Mouse (Mus musculus) ovary, postnatal 14 days (tissue): ENCODE data around the gene Stra8.

Source experiments
- DNase-seq: peaks from one replicate; pipeline ENCODE4 v3.0.0; 2022; ENCODE audit warnings: low spot score

Stra8 gene

GRCm38 (mm10) chr6:34942446-34942845, 22.5 kb downstream of the Stra8 start:
- no peak for DNase-seq

- DNase-seq, result no peak
Measured at GRCm38 (mm10) chr6:34943499-34943898, 23.5 kb downstream of the Stra8 start.

- DNase-seq, result no peak
Measured at GRCm38 (mm10) chr6:34946486-34947079, 26.6 kb downstream of the Stra8 start.

- no peak for DNase-seq
Measured at GRCm38 (mm10) chr6:34948461-34948860, 28.5 kb downstream of the Stra8 start.

GRCm38 (mm10) chr6:34951518-34951917, 31.6 kb downstream of the Stra8 start:
- no peak for DNase-seq

GRCm38 (mm10) chr6:34951956-34952667, 32.1 kb downstream of the Stra8 start:
- no peak for DNase-seq

- no peak for DNase-seq
Measured at GRCm38 (mm10) chr6:34954926-34955861, 35.2 kb downstream of the Stra8 start.

GRCm38 (mm10) chr6:34955862-34956241, 35.9 kb downstream of the Stra8 start:
- no peak for DNase-seq

GRCm38 (mm10) chr6:34959131-34959530, 39.2 kb downstream of the Stra8 start:
- DNase-seq, result no peak

GRCm38 (mm10) chr6:34964550-34964949, 44.6 kb downstream of the Stra8 start:
- no peak for DNase-seq

GRCm38 (mm10) chr6:34965819-34966539, 46.0 kb downstream of the Stra8 start:
- DNase-seq, result no peak

- DNase-seq, result no peak
Measured at GRCm38 (mm10) chr6:34971181-34971580, 51.2 kb downstream of the Stra8 start.

- no peak for DNase-seq
Measured at GRCm38 (mm10) chr6:34979291-34979690, 59.3 kb downstream of the Stra8 start.

- DNase-seq, result no peak
Measured at GRCm38 (mm10) chr6:34980661-34981060, 60.7 kb downstream of the Stra8 start.

GRCm38 (mm10) chr6:34987085-34987645, 67.2 kb downstream of the Stra8 start:
- no peak for DNase-seq

- DNase-seq, result no peak
Measured at GRCm38 (mm10) chr6:34988081-34988761, 68.3 kb downstream of the Stra8 start, which contains the start of gene Slc23a4. Gene Slc23a4, minus strand, starts transcription at chr6:34988404.
